Mouse (Mus musculus): ENCODE data around the gene Cep295nl.
"Not testable (repeated sequence)": the region's sequence is repeated elsewhere in the genome, so short reads cannot be mapped to it uniquely, and the experiment has no call there.

The Cep295nl gene

DNA sequence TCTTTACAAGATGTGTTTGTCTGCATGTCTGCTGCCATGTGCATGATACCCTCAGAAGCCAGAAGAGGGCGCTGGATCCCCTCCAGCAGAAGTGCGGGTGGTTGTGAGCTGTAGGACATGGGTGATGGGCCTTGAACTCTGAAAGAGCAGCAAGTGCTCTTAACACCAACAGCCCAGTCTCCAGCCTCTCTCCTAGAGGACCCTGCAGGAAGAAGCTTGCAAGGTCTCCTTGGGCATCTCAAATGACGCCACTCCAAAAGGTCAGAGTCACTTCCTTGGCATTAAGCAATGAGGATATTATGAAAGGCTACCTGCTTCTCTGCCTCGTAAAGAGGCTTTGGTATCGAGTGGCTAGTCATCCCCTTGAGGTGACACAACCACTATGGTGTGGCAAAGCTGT, 23.6 kb downstream of the Cep295nl start:
- DNase-seq: peak; percentile 34

DNA sequence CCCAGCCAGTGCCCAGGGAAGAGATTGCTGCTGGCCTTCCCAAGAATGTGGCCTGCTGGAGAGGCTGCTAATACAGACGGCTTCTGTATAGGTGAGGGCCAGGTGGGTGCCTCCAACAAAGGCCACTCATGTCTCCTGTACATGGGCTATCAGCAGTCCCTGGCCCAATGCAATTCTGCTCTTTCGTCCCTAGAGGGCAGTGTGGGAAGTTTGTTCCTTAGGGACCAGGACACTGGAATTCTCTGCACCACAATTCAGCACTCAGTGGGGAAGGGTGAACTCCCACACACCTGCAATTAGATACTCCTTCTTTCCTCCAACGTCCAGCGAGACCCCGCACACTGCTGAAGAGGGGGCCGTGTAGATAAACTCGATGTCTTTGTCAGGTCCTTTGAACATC, 25.2 kb downstream of the Cep295nl start:
- DNase-seq: peak; percentile 49

DNA sequence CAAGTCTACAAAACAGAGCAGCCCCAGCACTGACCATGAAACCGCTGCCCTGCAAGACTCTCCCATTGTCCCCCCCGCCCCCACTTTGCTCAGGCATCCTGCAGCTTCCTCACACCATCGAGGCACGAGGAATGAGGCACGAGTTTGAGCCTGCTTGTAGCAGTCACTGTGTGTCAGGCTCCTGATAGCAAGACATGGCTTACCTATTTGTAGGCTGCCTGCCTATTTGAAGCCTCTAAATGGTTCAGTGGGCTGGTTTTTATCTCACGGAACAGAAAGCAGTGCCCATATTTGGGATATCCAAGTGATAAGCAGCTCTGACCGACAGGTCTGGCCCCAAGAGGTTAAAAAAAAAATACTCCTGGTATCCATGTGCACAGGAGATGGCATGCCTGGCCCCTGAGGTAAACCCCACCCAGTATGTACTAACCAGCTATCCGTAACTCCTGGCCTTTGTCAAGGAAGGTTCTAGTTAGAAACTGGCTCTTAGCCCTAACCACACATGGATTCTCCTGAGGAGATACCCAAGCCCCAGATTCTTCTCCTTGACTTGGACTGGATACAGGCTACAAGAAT, 26.0 kb downstream of the Cep295nl start:
- no peak for DNase-seq

DNA sequence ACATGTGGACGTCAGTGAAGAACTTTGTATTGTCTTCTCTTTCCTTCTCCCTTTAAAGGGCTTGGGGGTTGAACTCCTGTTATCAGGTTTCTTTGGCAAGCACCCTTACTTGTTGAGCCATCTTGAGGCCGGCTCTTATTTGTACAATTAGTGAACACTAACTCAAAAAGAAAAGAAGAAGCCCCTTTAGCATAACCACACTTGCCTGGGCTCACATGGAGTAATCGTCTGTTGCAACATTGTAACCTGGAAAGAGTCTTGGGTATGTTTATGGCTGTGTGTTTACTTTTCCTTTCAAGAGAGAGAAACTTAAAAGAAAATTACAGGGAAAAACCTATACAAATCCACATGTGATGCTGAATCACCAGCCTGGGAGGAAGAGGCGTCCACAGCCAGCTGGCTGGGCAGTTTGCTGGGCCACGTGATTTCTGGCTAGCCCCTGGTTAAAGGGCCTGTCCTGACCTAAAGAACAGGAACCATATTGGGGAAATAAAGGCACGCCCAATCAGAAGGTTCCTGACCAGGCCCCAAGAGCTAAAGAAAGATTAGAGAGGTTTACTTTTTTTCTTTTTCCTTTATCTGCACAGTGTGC, 30.1 kb downstream of the Cep295nl start:
- DNase-seq: no peak

DNA sequence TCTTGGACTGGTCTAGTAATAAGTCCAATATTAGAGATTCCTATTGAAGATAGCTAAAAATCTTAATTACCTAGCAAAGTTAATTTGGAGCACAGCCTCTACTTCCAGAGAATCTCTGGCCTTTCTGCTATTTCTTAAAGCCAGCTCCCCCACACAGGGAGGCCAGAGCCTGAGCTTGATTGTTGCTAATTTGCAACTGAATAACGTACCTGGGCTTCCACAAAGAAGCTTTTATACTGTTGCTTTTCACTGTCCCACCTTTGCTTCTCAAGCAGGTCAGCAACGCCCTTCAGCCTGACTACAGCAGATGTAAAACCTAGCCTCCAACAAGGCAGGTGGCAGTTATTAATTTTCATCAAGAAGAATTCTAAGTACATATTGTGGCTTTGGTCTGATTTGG, 34.3 kb downstream of the Cep295nl start:
- not testable (repeated sequence) for DNase-seq

DNA sequence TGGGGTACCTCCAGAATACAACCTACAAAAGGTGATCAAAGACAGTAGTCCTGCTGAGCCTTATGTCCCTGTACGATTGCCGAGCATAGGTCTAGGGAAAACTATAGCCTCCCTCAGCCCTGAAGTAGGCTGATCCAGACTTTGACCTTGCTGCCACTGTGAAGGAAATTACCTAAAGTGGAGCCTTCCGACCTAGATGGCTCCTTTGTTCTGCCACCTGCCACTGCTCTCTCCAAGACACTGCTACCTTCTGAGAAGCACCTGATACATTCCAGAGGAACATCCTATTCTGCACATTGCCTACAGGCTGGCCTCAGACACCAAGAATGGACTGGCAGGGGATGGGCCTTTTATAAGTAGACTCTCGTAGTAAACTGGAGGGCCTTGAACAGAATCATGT, 38.3 kb downstream of the Cep295nl start:
- not testable (repeated sequence) for DNase-seq

DNA sequence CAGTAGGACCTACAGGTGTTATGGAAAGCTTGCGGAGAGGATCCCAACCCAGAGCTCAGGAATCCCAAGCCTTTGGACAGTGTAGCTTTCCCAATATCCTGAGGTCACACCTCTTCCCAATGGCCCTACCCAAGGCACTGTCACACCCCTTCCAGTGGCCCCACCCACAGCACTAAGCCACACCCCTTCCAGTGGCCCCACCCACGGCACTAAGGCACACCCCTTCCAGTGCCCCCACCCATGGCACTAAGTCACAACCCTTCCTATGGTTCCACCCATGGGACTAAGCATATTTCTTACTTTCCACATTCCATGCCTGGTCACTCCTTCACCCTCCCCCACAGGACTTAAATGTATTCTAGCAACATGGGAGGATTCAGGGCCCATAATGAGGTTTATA, 43.5 kb downstream of the Cep295nl start:
- no peak for DNase-seq

DNA sequence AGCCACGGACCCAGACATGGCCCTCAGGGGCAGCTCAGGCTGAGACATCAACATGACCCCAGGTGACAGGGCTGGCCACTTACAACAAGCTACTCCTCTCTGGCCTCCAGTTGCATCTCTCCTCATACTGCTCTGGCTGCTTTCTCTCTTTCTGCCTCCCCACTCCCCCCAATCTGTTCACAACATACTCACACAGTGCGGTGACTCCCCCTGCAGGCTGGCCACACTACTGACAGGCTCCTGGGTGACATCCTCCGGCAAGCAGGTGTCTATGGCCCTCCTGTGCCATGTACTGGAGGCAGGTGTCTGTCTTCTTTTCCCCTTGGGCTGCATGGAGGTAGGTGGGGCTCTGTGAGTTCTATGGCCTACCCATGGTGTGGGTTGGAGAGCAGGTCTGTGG, 44.3 kb downstream of the Cep295nl start:
- no peak for DNase-seq

DNA sequence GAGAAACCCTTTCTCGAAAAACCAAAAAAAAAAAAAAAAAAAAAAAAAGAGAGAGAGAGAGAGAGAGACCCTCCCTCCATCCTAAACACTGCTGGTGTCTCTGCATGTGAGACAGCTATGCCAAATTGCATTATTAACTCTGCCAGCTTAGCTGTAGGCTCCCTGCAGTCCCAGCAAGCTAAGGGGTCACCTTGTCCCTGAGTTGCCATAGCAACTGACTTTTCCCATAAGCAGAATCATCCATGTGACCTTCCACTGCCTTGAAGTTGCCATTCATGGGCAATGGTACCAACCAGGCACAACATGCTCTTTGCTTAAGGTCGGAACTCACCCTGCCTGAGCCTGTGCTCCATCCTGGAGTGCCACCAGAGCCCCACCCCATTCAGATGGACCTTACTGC, 47.3 kb downstream of the Cep295nl start:
- DNase-seq: no peak

DNA sequence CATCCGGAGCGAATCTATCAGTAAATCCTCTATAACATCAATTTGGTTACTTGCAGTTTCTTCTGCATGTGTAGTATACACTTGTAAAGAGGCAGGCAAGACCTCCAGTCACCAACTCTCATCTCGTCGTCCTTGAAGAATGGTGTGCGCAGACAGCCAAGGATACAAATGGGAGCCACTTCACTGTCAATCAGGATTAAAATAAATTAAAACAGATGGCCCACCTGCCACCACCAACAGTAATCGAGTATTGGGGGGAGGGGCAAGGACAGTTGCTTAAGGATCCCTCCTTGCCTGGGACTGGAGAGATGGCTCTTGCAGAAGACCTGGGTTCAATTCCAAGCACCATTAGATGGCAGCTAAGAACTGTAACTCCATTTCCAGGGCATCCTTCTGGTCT, 49.6 kb downstream of the Cep295nl start:
- DNase-seq: no peak

DNA sequence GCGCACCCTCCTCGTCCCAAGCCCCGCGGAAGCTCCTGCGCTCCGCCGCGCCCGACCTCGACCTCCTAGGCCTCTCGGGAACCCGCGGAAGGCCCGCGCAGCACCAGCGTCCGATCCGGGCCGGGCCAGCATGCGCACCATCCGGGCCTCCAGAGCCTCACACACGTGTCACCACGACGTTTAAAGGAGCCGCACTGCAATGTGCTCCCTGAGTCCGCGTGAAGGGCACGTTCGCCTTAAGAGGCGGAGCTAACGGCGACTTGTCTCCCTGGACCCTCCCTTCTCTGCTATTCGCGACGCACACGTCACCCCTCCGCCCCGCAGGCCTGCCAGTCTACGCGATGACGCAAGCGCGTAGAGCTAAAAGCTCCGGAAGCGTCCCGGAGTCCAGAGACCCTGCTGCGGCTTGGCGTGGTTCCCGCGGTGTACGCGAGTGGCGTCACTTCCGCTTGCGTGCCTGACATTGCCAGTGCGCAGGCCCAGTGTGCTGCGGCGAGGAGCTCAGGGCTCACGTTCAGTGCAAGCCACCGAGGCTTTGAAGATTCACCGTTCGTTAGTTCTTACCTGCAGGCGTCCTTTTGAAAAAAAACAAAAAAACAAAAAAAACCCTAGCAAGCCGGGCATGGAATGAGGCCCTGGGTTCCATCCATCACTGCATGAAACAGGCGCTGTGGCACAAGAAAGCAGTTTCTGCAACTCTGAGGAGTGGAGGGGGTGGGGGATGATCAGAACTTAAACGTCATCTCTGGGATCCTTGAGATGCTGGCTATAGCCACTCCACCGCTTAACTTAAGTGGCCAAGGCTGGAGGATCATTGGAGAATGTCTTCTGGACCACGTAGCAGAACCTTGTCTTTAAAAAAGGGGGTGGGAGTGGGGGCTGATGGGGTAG, 52.1 kb downstream of the Cep295nl start, which contains the start of gene Usp36:
Gene Usp36 (minus strand): TSS at position 246 of the 891 bp plus-strand sequence.
- peak; percentile 100 for DNase-seq

DNA sequence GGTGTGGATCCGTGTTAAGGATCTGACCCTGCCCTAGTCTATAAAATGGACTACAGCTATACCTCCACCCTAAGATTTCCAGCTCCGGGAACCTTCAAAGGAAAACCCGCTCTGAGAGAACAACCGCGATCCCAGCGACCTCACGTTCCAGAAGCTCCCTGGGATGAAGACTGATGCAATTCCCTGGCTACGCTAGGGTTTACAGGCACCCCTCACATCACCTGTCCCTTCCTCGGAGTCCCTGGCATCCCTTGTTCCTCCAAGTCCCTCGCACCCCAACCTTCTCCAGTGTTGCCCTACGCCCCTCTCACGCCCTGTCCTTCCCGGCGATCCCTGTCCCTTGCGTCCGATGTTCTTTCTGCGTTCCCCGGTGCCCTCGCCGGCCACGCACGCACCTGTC, 52.7 kb downstream of the Cep295nl start:
- no peak for DNase-seq

DNA sequence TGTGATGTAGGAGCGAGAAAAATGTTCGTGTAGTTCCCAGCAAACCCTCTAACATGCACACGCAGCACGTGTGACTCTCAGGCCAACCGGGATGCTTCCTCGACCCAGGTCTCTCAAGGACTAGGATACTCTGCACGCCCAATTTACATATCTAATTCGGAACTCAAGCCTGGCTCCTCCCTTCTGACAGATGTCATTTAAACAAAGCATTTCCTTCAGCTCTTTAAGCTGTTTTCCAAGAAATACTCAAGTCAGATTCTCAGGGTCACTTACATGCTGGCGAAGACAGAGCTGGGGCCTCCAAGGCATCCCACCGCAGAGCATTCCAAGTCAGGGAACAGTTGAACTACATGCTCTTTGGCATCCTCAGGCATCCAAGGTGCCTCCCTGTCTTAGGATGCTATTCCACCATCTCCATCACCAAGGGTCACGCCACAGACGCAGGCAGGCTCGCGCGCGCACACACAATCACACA, 53.2 kb downstream of the Cep295nl start:
- no peak for DNase-seq

DNA sequence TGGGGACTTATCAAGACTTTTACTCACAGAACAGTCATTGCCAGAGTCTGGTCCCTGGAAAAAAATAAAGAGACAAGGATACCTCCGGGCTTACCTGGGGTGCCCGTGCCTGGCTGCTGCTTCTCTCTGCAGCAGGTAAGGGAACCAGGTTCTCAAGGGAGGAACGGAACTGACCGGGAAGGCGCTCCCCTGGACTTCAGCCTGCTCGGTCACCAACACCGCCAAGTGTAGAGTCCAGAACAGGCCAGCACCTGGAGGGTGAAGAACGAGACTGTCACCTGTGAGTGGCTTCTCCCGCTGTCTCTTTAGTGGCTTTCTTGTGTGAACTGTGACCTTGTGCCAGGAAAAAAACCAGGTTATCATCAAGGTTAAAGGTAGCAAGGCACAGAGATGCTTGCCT, 54.7 kb downstream of the Cep295nl start:
- no peak for DNase-seq

DNA sequence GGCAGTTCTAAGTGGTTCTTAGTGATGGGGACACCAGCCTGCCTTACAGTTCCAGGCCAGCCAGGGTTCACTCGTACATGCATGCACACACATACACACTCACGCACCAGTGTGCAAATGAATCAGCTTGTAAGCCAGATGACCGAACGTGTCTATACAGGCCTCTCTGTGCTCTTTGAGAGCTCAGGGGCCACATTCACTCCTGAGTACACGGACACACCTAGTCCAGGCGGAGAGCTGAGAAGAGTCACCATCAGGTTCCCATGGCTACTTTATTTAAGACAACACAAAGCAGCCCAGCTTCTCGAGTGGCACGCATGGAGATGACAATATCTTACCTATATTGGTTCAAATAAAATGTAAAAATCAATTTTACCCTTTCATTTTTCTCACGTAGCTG, 55.9 kb downstream of the Cep295nl start:
- no peak for DNase-seq

DNA sequence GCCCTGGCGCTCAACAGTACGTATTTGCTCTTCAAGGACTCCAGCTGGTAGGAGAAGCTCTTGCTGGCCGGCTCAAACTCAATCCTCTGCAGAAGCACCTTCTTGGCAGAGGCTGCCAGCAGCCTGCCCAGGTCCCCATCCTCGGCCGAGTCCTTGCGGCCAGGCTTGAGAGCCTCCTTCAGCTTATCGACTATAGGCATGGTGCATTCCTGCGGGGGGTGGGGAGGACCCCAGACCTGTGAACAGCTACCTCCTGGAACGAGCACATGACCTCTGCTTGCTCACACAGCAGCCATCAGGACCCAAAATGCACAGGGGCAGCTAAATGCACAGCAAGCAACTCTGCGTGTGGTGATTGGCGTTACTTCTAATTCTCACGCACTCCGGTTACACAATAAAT, 56.5 kb downstream of the Cep295nl start:
- no peak for DNase-seq
